In genomic region chr2:52763040-52763736, GRCm38 (mm10) we compare ENCODE assay signal across 8 mouse cellular contexts. TPM values are rescaled to one million over a fixed set of nuclear protein-coding genes. Genes with fewer than 3 reads are reported as not detected.
DNase-seq lines count a peak whose midpoint lies in the region; ATAC-seq lines count a peak whose summit lies in the region.

No protein-coding gene starts in this region.

- H3K9me3 ChIP-seq in hindbrain, embryonic 15.5 days, result no peaks in the 10 kb centered on the region

- ATAC-seq in hindbrain, embryonic 15.5 days (ENCODE audit: low FRiP score, low read depth), result peak; percentile 73

- H3K36me3 ChIP-seq in hindbrain, embryonic 15.5 days, result no peaks in the 10 kb centered on the region

- peak; percentile 57 for DNase-seq in MN1 (ENCODE audit: low spot score)
- peak; percentile 90 to 94 for DNase-seq in cerebellum, postnatal 10 days
- peak; percentile 83 to 85 for DNase-seq in frontal cortex, postnatal 36 days (ENCODE audit: low spot score in 2 of 2)
- peak; percentile 53 for DNase-seq in left cerebral cortex, adult 11 months (ENCODE audit: low spot score)
- DNase-seq in lung, postnatal 4 days, result peak; percentile 73 to 84
- peak; percentile 49 for DNase-seq in retina, postnatal 7 days (ENCODE audit: low read depth, low spot score)
- peak; percentile 56 to 61 for DNase-seq in urinary bladder, adult 18-20 months (ENCODE audit: low spot score in 2 of 2)

- H3K9ac ChIP-seq in hindbrain, embryonic 15.5 days, result no peak overlapping the region

- H3K4me3 ChIP-seq in hindbrain, embryonic 15.5 days, result peak overlapping the region; percentile 16; the same call in 1 of the 2 replicates

- H3K4me2 ChIP-seq in hindbrain, embryonic 15.5 days, result peak overlapping the region; percentile 52

- no peaks in the 10 kb centered on the region for H3K27me3 ChIP-seq in hindbrain, embryonic 15.5 days

- H3K27ac ChIP-seq in hindbrain, embryonic 15.5 days (replicated peaks), result no peak overlapping the region

- WGBS in hindbrain, embryonic 15.5 days, result 18% methylated on average over 12 of the region's 12 CpGs

- no peaks in the 10 kb centered on the region for H3K4me1 ChIP-seq in hindbrain, embryonic 15.5 days (replicated peaks)

RNA-seq across cellular contexts. Expression of gene Stam2, which starts 21.1 kb away (rescaled TPM):
- polyA plus RNA-seq in hindbrain, embryonic 15.5 days (2015; fragmentation: Nextera tagmentation; extraction: Ambion mirVana), result 35.8 and 35.9 TPM in 2 replicates
